Mouse (Mus musculus) kidney, adult 2 months (tissue): Measurements from ENCODE around the gene Sox13. TPM values are rescaled to one million over a fixed set of nuclear protein-coding genes. Genes with fewer than 3 reads are reported as not detected.

Experiments
- DNase-seq: peaks from one replicate; pipeline ENCODE4 v3.0.0; 2021
- H3K27ac ChIP-seq: fragments of 200-500 bp; 2 replicates; pipeline ENCODE4 v1.5.1; 2012; ENCODE audit warnings: low read depth, low read length, control low read depth, inconsistent platforms; ENCODE audit not compliant: insufficient read depth
- H3K27me3 ChIP-seq: fragments of 200-500 bp; replicated peaks from 2 replicates; pipeline ENCODE4 v1.6.1; 2012; ENCODE audit warnings: mild to moderate bottlenecking, moderate library complexity, low read length, inconsistent platforms; ENCODE audit not compliant: control insufficient read depth, insufficient read depth
- H3K36me3 ChIP-seq: fragments of 200-500 bp; 2 replicates; pipeline ENCODE4 v1.6.1; 2012; ENCODE audit warnings: mild to moderate bottlenecking, moderate library complexity, low read length, inconsistent platforms; ENCODE audit not compliant: control insufficient read depth, insufficient read depth
- H3K4me1 ChIP-seq: fragments of 200-500 bp; 2 replicates; pipeline ENCODE4 v1.6.1; 2011; ENCODE audit warnings: low read length; ENCODE audit not compliant: control insufficient read depth, insufficient read depth
- H3K4me3 ChIP-seq: fragments of 200-500 bp; 2 replicates; pipeline ENCODE4 v1.5.1; 2011; ENCODE audit warnings: mild to moderate bottlenecking, low read depth, low read length, control low read depth; ENCODE audit not compliant: insufficient read depth
- CTCF ChIP-seq: fragments of 200-500 bp; conservative IDR thresholded peaks from 2 replicates; pipeline ENCODE4 v1.5.1; 2011; ENCODE audit warnings: low read depth, mild to moderate bottlenecking, control low read depth, low read length, moderate library complexity, mixed read lengths; ENCODE audit not compliant: insufficient read depth, insufficient read length
- POLR2A ChIP-seq: fragments of 200-500 bp; IDR thresholded peaks from one replicate; pipeline ENCODE4 v1.6.1; 2011; ENCODE audit warnings: low read depth, low read length, control low read depth
- WGBS: fragments of 180-500 bp; shearing (Covaris S2); methylation state at CpG from one replicate; pipeline ENCODE4 v1.1.7; 2018; 5-methylcytosine and 5-hydroxymethylcytosine counted together
- polyA plus RNA-seq: library from polyadenylated mRNA; depleted of rRNA; stranded (reverse); fragments of >200 nt; gene quantifications from 2 replicates; pipeline ENCODE4 v1.2.3, GENCODE M21; 2012

The Sox13 gene
- polyA plus RNA-seq, 1 experiment = 46.7 TPM

DNA sequence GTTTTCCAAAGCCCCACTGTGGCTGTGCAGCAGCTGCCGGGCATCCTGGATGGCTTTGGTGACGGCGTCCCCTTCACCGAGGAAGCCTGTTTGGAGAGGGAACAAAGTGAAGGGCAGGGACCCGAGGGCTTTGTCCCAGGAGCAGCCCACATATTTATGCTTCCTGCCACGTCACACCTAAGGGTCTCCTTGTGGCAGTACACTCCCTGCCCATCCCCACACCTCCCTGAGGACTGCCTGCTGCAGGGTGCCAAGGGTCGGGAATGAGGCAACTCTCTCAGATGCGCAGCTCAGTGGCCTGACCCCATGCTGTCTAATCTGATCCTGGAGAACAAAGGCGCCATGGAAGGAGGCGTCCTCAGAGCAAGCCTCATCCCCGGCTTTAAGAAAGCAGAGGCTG lies 38.0 kb downstream of the Sox13 start:
- Histone ChIP-seq H3K27ac (no peak overlapping the region), H3K4me1 (no peaks in the 10 kb centered on the region), H3K27me3 (no peaks in the 10 kb centered on the region), H3K4me3 (no peak overlapping the region), H3K36me3 (no peaks in the 10 kb centered on the region; the same call in none of the 2 replicates)
- TF ChIP-seq CTCF (no peak), POLR2A (no peak)
- DNase-seq = no peak
- WGBS = 72% methylated on average over 11 of the region's 11 CpGs

DNA sequence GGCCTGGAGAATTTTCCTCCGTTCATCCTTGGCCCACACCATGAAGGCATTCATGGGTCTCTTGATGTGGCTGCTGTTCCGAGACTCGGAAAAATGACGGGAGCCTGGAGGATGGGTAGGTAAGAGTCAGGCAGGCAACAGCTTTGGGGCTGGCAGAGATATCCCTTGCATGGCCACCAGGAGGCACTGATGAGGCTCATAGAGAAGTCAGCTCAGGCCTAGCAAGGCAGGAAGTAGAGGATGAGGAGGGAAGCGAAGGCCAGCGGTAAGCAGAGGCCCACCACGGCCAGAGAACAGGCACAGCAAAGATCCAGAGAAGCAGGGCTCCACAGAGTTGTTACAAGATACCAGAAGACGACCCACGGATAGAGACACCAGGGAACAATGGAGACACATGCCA lies 38.7 kb downstream of the Sox13 start:
- no peaks in the 10 kb centered on the region; the same call in none of the 2 replicates for H3K36me3 ChIP-seq
- WGBS = 35% methylated on average over 9 of the region's 9 CpGs
- peak; percentile 82 for DNase-seq
- no peak overlapping the region for H3K4me3 ChIP-seq
- H3K4me1 ChIP-seq = no peaks in the 10 kb centered on the region
- H3K27me3 ChIP-seq = no peaks in the 10 kb centered on the region
- 0 out of 2 replicates have a peak overlapping the region, but pooled peaks have one; percentile 1 for H3K27ac ChIP-seq
- peak; percentile 94 for TF ChIP-seq CTCF
- TF ChIP-seq POLR2A = no peak

DNA sequence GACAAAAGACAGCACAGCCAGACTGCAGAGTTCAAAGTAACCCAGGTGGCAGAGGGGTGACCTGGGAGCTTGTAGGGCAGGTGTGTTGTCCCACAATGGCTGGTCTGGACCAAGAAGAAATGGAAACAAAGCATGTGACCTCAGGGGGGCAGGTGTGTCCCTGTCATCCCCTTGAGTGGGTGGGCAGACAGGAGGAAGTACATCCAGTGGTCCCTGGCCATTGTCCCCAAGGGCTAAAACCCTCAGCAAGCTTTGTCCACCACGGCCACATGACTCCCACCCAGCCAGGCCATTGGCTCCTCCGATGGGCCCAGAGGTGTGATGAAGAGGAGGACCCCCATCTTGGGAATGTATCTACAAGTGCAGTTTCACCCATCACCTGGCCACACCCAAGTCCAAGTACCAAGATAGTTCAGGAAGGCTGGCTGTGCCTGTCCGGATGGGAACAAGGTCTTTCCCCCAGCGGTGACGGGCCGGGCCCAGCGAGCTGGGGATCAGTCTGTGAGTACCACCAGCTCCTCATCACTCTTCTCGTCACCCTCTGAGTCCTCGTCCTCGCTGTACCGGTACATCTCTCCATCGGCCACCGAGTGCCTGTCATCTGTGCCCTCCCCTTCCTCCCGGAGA lies 40.9 kb downstream of the Sox13 start:
- no peaks in the 10 kb centered on the region for H3K4me1 ChIP-seq
- no peak for DNase-seq
- 91% methylated on average over 14 of the region's 14 CpGs for WGBS
- no peak overlapping the region for H3K4me3 ChIP-seq
- H3K36me3 ChIP-seq = no peaks in the 10 kb centered on the region; the same call in none of the 2 replicates
- H3K27ac ChIP-seq = no peak overlapping the region
- H3K27me3 ChIP-seq = no peaks in the 10 kb centered on the region
- TF ChIP-seq POLR2A = no peak

DNA sequence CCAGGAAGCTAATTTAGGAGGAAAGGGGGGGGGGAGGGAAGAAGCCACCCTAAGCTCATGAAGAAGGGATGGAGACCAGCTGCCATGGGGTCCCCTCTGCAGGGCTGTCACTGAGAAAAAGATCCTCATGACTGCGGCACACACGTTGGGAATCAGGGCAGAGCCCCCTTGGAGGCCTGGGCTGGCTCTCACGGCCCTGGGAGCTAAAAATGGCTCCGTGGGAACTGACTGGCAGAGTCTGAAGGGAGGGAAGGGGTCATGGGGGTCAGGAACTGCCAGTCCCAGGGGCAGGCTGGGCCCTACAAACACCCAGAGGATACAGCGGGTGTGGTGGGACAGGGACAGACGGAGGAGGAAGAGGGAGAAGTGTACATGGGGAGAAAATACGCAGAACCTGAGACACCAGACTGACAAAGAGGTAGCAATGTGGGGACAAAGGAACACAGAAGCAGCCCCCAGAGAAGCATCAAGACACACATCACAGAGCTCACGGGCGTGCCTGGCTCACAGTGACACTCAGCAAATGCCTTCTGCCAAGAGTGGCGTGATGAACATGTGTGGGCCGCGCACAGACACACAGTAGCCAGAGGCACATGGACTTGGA lies 41.5 kb downstream of the Sox13 start:
- DNase-seq = no peak
- Histone ChIP-seq H3K4me3 (no peak overlapping the region), H3K4me1 (no peaks in the 10 kb centered on the region), H3K27me3 (no peaks in the 10 kb centered on the region), H3K36me3 (no peaks in the 10 kb centered on the region; the same call in none of the 2 replicates), H3K27ac (peak overlapping the region; percentile 15; the same call in 1 of the 2 replicates)
- TF ChIP-seq CTCF (no peak), POLR2A (no peak)
- 54% methylated on average over 12 of the region's 12 CpGs for WGBS

DNA sequence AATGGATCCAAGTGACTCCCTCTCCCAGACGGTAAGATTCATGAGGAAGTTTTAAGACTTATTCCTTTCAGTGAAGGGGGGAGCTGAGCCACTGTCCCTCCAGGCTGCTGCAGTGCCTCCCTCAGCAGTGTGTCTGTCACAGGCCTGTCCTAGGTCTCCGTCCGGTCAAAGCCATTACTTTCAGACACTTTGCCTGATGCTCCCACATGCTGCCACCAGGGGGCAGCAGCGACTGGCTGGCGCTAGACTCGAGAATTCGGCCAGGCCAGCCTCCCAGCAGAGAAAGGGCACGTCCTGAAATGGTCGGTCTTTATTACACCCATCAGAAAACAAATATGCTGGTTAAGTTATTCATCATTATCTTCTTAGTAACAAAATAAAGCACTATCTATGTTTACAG lies 42.2 kb downstream of the Sox13 start:
- TF ChIP-seq CTCF (peak; percentile 98), POLR2A (no peak)
- Histone ChIP-seq H3K4me3 (no peak overlapping the region), H3K27ac (no peak overlapping the region)

DNA sequence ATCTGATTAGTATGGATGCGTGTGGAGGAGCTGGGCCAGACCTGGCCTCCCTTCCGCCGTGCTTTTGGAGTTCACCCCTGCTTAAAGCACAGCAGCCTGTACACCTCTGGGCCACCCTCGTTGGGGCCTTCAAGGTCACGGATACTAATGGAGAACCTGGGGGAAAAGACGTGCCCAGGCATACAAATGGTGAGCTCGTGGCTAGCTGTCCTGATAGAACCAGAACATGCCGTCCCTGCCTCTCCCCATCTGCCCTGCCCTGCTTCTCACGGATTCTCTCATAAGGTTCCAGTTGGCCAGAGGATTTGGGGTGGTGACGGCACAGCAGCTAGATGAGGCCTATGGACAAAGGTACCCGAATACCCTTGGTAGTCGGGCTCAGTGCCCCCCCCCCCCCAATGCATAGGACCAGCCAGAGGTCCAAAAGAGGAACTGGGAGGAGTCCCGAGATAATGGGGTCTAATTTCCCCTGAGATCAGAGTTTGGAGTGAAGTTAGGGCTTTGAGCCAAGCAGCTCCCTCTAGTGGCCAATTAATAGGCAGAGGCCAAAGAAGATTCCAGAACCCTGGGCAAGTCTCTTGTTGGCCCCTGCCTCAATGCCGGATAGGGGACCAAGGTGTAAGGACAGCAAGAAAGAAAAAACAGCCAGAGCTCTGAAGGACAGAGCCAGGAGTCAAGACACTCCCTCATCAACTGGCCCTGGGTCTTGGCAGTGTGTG lies 43.7 kb downstream of the Sox13 start:
- TF ChIP-seq CTCF (peak; percentile 57), POLR2A (no peak)
- peak; percentile 70 for DNase-seq
- WGBS = 50% methylated on average over 14 of the region's 14 CpGs
- H3K4me3 ChIP-seq = no peak overlapping the region
- H3K27ac ChIP-seq = peak overlapping the region; percentile 62
- no peaks in the 10 kb centered on the region for H3K27me3 ChIP-seq
- no peaks in the 10 kb centered on the region for H3K36me3 ChIP-seq
- H3K4me1 ChIP-seq = peaks cover 15% of the 10 kb centered on the region; the same call in 1 of the 2 replicates

More for the DNA sequence above, 42.2 kb downstream of the Sox13 start:
- 5% methylated on average over 9 of the region's 9 CpGs for WGBS
- Histone ChIP-seq H3K4me1 (peaks cover 4% of the 10 kb centered on the region; the same call in 1 of the 2 replicates), H3K36me3 (no peaks in the 10 kb centered on the region; the same call in none of the 2 replicates), H3K27me3 (no peaks in the 10 kb centered on the region)
- peak; percentile 63 for DNase-seq

DNA sequence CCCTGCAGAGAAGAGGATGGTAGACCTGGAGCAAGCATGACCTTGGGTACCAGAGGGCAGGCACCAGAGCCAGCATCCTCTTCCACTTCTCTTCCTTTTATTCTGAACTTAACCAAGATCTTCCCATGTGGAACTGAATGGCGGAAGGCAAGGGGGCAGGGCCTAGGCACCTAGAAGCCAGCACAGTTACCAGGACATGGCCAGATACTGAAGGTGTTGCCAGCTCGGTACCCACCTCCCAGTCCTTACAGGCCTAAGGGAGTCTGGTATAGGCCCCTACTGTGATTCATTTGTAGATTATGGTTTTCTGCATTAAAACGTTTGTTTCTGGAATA lies 44.2 kb downstream of the Sox13 start:
- no peak for DNase-seq
- Histone ChIP-seq H3K27me3 (no peaks in the 10 kb centered on the region), H3K4me1 (peaks cover 18% of the 10 kb centered on the region; the same call in 1 of the 2 replicates), H3K4me3 (no peak overlapping the region), H3K27ac (peak overlapping the region; percentile 52), H3K36me3 (no peaks in the 10 kb centered on the region)
- WGBS = 60% methylated on average over 3 of the region's 3 CpGs
- no peak for TF ChIP-seq POLR2A
- TF ChIP-seq CTCF = no peak
